Mouse (Mus musculus): ENCODE data around the gene Ahcyl2. TPM values are rescaled to one million over a fixed set of nuclear protein-coding genes. Genes with fewer than 3 reads are reported as not detected.

Gene Ahcyl2
- 15.1 and 18.0 TPM in 2 replicates for polyA plus RNA-seq (2014; fragmentation: Nextera tagmentation; extraction: Ambion mirVana)

DNA sequence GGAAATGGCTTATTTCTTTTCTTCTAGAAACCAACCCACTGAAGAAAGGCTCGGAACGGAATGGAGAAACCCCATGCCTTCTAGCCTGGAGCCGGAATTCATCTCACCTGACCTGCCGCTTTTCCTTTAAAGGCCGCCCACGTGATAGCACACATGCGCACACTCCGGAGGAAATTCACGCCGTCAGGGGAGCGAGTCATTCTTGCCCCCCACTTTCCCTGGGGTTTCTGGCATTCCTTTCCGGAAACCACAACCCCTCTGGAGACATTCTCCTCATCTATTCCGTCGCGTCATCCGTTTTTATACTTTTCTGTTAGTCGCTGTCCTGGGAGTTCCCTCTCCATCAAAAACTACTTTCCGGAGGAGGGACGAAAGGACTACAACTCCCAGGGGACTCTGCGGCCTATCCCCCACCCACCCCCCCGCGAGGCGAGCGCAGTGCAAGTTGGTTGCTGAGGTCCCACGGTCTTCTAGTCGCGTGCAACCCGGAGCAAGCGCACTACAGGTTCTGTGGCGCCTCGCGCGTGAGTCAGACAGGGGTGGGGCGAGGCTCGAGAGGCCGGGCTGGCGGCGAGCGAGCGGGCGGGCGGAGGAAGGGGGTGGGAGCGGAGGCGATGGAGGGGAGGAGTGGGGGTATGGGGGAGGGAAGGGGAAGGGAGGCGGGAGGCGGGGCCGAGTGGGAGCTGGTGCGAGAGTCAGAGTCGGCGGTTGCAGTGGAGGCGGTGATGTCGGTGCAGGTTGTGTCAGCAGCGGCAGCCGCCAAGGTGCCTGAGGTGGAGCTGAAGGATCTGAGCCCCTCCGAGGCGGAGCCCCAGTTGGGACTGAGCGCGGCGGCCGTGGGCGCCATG is at the start of gene Ahcyl2:
Gene Ahcyl2, plus strand, starts transcription at position 199 of the 848 bp plus-strand sequence.
- peak; percentile 96 for DNase-seq
- under 1% methylated on average over 58 of the region's 61 CpGs for WGBS
- Histone ChIP-seq H3K9me3 (ENCODE audit: control insufficient read depth, low read length) (no peaks in the 10 kb centered on the region), H3K4me1 (ENCODE audit: control insufficient read depth, insufficient read depth, low read length) (peaks cover 9% of the 10 kb centered on the region; the same call in 1 of the 2 replicates), H3K4me3 (replicated peaks; ENCODE audit: low read depth, low read length) (peak within 1 kb of the TSS; percentile 85), H3K36me3 (ENCODE audit: control insufficient read depth, insufficient read depth, low read length) (no peaks in the 10 kb centered on the region), H3K9ac (replicated peaks; ENCODE audit: low read length) (peak within 1 kb of the TSS; percentile 81), H3K27me3 (ENCODE audit: control insufficient read depth, insufficient read depth, low read length) (no peaks in the 10 kb centered on the region), H3K27ac (replicated peaks; ENCODE audit: low read depth, low read length) (peak within 1 kb of the TSS; percentile 93), H3K4me2 (ENCODE audit: low read length) (peak within 1 kb of the TSS; percentile 64)
- ATAC-seq (ENCODE audit: low FRiP score, low TSS enrichment), result peak; percentile 98

GRCm38 (mm10) chr6:29718894-29719329 is 48.9 kb upstream of the Ahcyl2 start:
- Histone ChIP-seq H3K4me1 (ENCODE audit: control insufficient read depth, insufficient read depth, low read length) (peaks cover 13% of the 10 kb centered on the region), H3K9me3 (ENCODE audit: control insufficient read depth, low read length) (no peaks in the 10 kb centered on the region), H3K27me3 (ENCODE audit: control insufficient read depth, insufficient read depth, low read length) (no peaks in the 10 kb centered on the region), H3K27ac (replicated peaks; ENCODE audit: low read depth, low read length) (no peak overlapping the region), H3K4me2 (ENCODE audit: low read length) (peak overlapping the region; percentile 49), H3K9ac (replicated peaks; ENCODE audit: low read length) (0 out of 2 replicates have a peak overlapping the region, but pooled peaks have one; percentile 2), H3K4me3 (replicated peaks; ENCODE audit: low read depth, low read length) (peak overlapping the region; percentile 16), H3K36me3 (ENCODE audit: control insufficient read depth, insufficient read depth, low read length) (no peaks in the 10 kb centered on the region)
- ATAC-seq (ENCODE audit: low FRiP score, low TSS enrichment) (peak; percentile 75; the same call in 1 of the 2 replicates), DNase-seq (peak; percentile 65)
- 2% methylated on average over 15 of the region's 15 CpGs for WGBS

- Histone ChIP-seq H3K36me3 (ENCODE audit: control insufficient read depth, insufficient read depth, low read length) (no peaks in the 10 kb centered on the region), H3K9me3 (ENCODE audit: control insufficient read depth, low read length) (no peaks in the 10 kb centered on the region), H3K4me2 (ENCODE audit: low read length) (no peak overlapping the region), H3K4me3 (replicated peaks; ENCODE audit: low read depth, low read length) (no peak overlapping the region), H3K4me1 (ENCODE audit: control insufficient read depth, insufficient read depth, low read length) (peaks cover 13% of the 10 kb centered on the region), H3K9ac (replicated peaks; ENCODE audit: low read length) (no peak overlapping the region), H3K27me3 (ENCODE audit: control insufficient read depth, insufficient read depth, low read length) (no peaks in the 10 kb centered on the region), H3K27ac (replicated peaks; ENCODE audit: low read depth, low read length) (no peak overlapping the region)
- WGBS, result 82% methylated on average over 2 of the region's 2 CpGs
- ATAC-seq (ENCODE audit: low FRiP score, low TSS enrichment), result no peak
- DNase-seq, result no peak
These were observed 45.9 kb upstream of the Ahcyl2 start for GRCm38 (mm10) chr6:29721890-29722289.

- DNase-seq (no peak), ATAC-seq (ENCODE audit: low FRiP score, low TSS enrichment) (no peak)
- H3K36me3 ChIP-seq (ENCODE audit: control insufficient read depth, insufficient read depth, low read length), result no peaks in the 10 kb centered on the region
- H3K27me3 ChIP-seq (ENCODE audit: control insufficient read depth, insufficient read depth, low read length), result no peaks in the 10 kb centered on the region
- no peak overlapping the region for H3K9ac ChIP-seq (replicated peaks; ENCODE audit: low read length)
- H3K4me3 ChIP-seq (replicated peaks; ENCODE audit: low read depth, low read length), result no peak overlapping the region
- WGBS, result 74% methylated on average over 1 of the region's 1 CpGs
- no peaks in the 10 kb centered on the region for H3K4me1 ChIP-seq (ENCODE audit: control insufficient read depth, insufficient read depth, low read length)
- no peaks in the 10 kb centered on the region for H3K9me3 ChIP-seq (ENCODE audit: control insufficient read depth, low read length)
- H3K27ac ChIP-seq (replicated peaks; ENCODE audit: low read depth, low read length), result no peak overlapping the region
- no peak overlapping the region for H3K4me2 ChIP-seq (ENCODE audit: low read length)
These were observed 41.1 kb upstream of the Ahcyl2 start for GRCm38 (mm10) chr6:29726576-29727200.

- Histone ChIP-seq H3K9me3 (ENCODE audit: control insufficient read depth, low read length) (no peaks in the 10 kb centered on the region), H3K9ac (replicated peaks; ENCODE audit: low read length) (no peak overlapping the region), H3K27me3 (ENCODE audit: control insufficient read depth, insufficient read depth, low read length) (no peaks in the 10 kb centered on the region), H3K4me2 (ENCODE audit: low read length) (no peak overlapping the region), H3K27ac (replicated peaks; ENCODE audit: low read depth, low read length) (no peak overlapping the region), H3K4me3 (replicated peaks; ENCODE audit: low read depth, low read length) (no peak overlapping the region), H3K4me1 (ENCODE audit: control insufficient read depth, insufficient read depth, low read length) (no peaks in the 10 kb centered on the region), H3K36me3 (ENCODE audit: control insufficient read depth, insufficient read depth, low read length) (no peaks in the 10 kb centered on the region)
- DNase-seq (no peak), ATAC-seq (ENCODE audit: low FRiP score, low TSS enrichment) (no peak)
- 84% methylated on average over 3 of the region's 3 CpGs for WGBS
These were observed 39.8 kb upstream of the Ahcyl2 start for GRCm38 (mm10) chr6:29728035-29728434.

GRCm38 (mm10) chr6:29729491-29729890 is 38.3 kb upstream of the Ahcyl2 start:
- H3K36me3 ChIP-seq (ENCODE audit: control insufficient read depth, insufficient read depth, low read length), result no peaks in the 10 kb centered on the region
- no peaks in the 10 kb centered on the region for H3K27me3 ChIP-seq (ENCODE audit: control insufficient read depth, insufficient read depth, low read length)
- no peak overlapping the region for H3K27ac ChIP-seq (replicated peaks; ENCODE audit: low read depth, low read length)
- WGBS, result 80% methylated on average over 1 of the region's 1 CpGs
- no peak for ATAC-seq (ENCODE audit: low FRiP score, low TSS enrichment)
- no peak for DNase-seq
- no peaks in the 10 kb centered on the region for H3K4me1 ChIP-seq (ENCODE audit: control insufficient read depth, insufficient read depth, low read length)
- H3K4me3 ChIP-seq (replicated peaks; ENCODE audit: low read depth, low read length), result no peak overlapping the region
- H3K4me2 ChIP-seq (ENCODE audit: low read length), result no peak overlapping the region
- no peaks in the 10 kb centered on the region for H3K9me3 ChIP-seq (ENCODE audit: control insufficient read depth, low read length)
- H3K9ac ChIP-seq (replicated peaks; ENCODE audit: low read length), result no peak overlapping the region

GRCm38 (mm10) chr6:29735336-29735688 is 32.5 kb upstream of the Ahcyl2 start, which contains the start of gene Smo:
Gene Smo, plus strand, starts transcription at chr6:29735503.
- peak within 1 kb of the TSS; percentile 96 for H3K4me2 ChIP-seq (ENCODE audit: low read length)
- no peaks in the 10 kb centered on the region for H3K9me3 ChIP-seq (ENCODE audit: control insufficient read depth, low read length)
- DNase-seq (peak; percentile 85), ATAC-seq (ENCODE audit: low FRiP score, low TSS enrichment) (peak; percentile 94)
- H3K4me1 ChIP-seq (ENCODE audit: control insufficient read depth, insufficient read depth, low read length), result peaks cover 5% of the 10 kb centered on the region; the same call in 1 of the 2 replicates
- H3K27me3 ChIP-seq (ENCODE audit: control insufficient read depth, insufficient read depth, low read length), result no peaks in the 10 kb centered on the region
- peak within 1 kb of the TSS; percentile 77 for H3K4me3 ChIP-seq (replicated peaks; ENCODE audit: low read depth, low read length)
- 0% methylated on average over 16 of the region's 30 CpGs for WGBS
- no peaks in the 10 kb centered on the region for H3K36me3 ChIP-seq (ENCODE audit: control insufficient read depth, insufficient read depth, low read length)
- peak within 1 kb of the TSS; percentile 82 for H3K9ac ChIP-seq (replicated peaks; ENCODE audit: low read length)
- H3K27ac ChIP-seq (replicated peaks; ENCODE audit: low read depth, low read length), result peak within 1 kb of the TSS; percentile 79

GRCm38 (mm10) chr6:29735689-29736451 is 31.9 kb upstream of the Ahcyl2 start:
- H3K4me1 ChIP-seq (ENCODE audit: control insufficient read depth, insufficient read depth, low read length), result peaks cover 5% of the 10 kb centered on the region; the same call in 1 of the 2 replicates
- peak overlapping the region; percentile 96 for H3K4me2 ChIP-seq (ENCODE audit: low read length)
- H3K9ac ChIP-seq (replicated peaks; ENCODE audit: low read length), result peak overlapping the region; percentile 82
- ATAC-seq (ENCODE audit: low FRiP score, low TSS enrichment) (peak; percentile 82), DNase-seq (peak; percentile 79)
- H3K27ac ChIP-seq (replicated peaks; ENCODE audit: low read depth, low read length), result peak overlapping the region; percentile 79
- H3K36me3 ChIP-seq (ENCODE audit: control insufficient read depth, insufficient read depth, low read length), result no peaks in the 10 kb centered on the region
- no peaks in the 10 kb centered on the region for H3K27me3 ChIP-seq (ENCODE audit: control insufficient read depth, insufficient read depth, low read length)
- H3K9me3 ChIP-seq (ENCODE audit: control insufficient read depth, low read length), result no peaks in the 10 kb centered on the region
- under 1% methylated on average over 75 of the region's 75 CpGs for WGBS
- H3K4me3 ChIP-seq (replicated peaks; ENCODE audit: low read depth, low read length), result peak overlapping the region; percentile 77
